Mouse (Mus musculus) embryonic facial prominence, embryonic 12.5 days (tissue): ENCODE results near the gene Slc4a1. TPM values are rescaled to one million over a fixed set of nuclear protein-coding genes. Genes with fewer than 3 reads are reported as not detected.

Experiments used
- ATAC-seq: fragments of 200-750 bp; cut with Nextera tagmentation; 2 replicates; pipeline ENCODE4 v1.8.0; 2017; ENCODE audit not compliant: insufficient number of reproducible peaks, insufficient read depth, low FRiP score, low TSS enrichment
- H3K27ac ChIP-seq: fragments of 300-500 bp; sonication (generic); 2 replicates; pipeline ENCODE4 v1.5.1; 2016; ENCODE audit warnings: mild to moderate bottlenecking
- H3K27me3 ChIP-seq: fragments of 300-500 bp; sonication (generic); 2 replicates; pipeline ENCODE4 v1.6.1; 2016; ENCODE audit warnings: mild to moderate bottlenecking, moderate library complexity
- H3K36me3 ChIP-seq: fragments of 300-500 bp; sonication (generic); 2 replicates; pipeline ENCODE4 v1.6.1; 2016; ENCODE audit warnings: mild to moderate bottlenecking
- H3K4me1 ChIP-seq: fragments of 300-500 bp; sonication (generic); 2 replicates; pipeline ENCODE4 v1.6.1; 2016
- H3K4me2 ChIP-seq: fragments of 300-500 bp; sonication (generic); replicated peaks from 2 replicates; pipeline ENCODE4 v1.6.1; 2016; ENCODE audit warnings: mild to moderate bottlenecking, moderate library complexity
- H3K4me3 ChIP-seq: fragments of 300-500 bp; sonication (generic); 2 replicates; pipeline ENCODE4 v1.5.1; 2016; ENCODE audit warnings: mild to moderate bottlenecking
- H3K9ac ChIP-seq: fragments of 300-500 bp; sonication (generic); 2 replicates; pipeline ENCODE4 v1.6.1; 2016; ENCODE audit warnings: mild to moderate bottlenecking, moderate library complexity
- H3K9me3 ChIP-seq: fragments of 300-500 bp; sonication (generic); 2 replicates; pipeline ENCODE4 v1.6.1; 2016; ENCODE audit warnings: mild to moderate bottlenecking, moderate library complexity
- WGBS: fragments of 180-500 bp; shearing (Covaris S2); methylation state at CpG from one replicate; pipeline ENCODE4 v1.1.7; 2016; 5-methylcytosine and 5-hydroxymethylcytosine counted together
- polyA plus RNA-seq: library from polyadenylated mRNA; unstranded; fragments of >200 nt; fragmentation: Nextera tagmentation; extraction: Ambion mirVana; gene quantifications from 2 replicates; pipeline ENCODE4 v1.2.1, GENCODE M21; 2016

Slc4a1 gene
- polyA plus RNA-seq, 1 experiment from 2014 or later: 24.5 TPM

DNA sequence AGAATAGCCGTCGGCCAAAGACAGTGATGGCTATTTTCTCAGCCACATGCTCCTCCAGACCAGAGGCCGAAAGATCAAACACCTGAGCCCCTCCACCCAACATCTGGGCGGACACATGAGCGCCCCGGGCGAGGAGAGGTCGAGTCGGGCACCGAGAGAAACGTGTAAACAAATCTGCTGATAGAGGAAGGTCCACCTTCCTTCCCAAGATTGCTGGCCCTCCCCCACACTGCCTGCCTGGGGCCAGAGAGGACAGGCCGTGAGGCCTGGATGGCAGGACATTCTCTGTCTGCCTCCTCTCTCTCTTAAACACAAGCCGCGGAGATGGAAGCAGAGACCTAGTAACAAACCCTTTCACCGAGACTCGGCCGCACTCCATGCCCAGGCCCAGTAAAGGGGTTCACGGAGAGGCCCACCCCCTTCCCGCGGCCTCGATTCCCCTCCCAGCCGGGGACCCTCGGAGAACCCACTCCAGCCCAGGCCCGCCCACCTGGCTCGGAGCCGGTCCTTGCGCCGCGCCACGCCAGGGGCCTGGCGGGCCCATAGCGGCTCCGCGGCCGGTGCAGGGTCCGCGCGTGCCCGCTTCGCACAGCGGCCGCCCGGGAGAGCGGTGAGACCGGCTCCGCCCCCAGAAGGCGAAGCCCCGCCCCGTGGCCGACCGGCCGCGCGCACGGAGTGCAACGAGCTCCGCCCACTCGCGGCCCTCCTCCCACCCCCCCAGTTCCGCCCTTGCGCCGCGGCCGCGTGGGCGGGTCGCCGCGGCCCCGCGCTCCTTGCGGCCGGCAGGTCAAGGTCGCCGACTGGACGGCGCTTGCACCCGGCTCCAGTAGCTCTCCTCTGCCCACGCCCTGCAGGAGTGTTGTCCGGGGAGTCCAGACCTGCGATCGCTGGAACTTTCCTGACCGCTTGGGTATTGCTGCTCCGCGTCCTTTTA, 41.2 kb upstream of the Slc4a1 start:
- Histone ChIP-seq H3K4me2 (peak overlapping the region; percentile 83), H3K9me3 (no peaks in the 10 kb centered on the region), H3K27ac (peak overlapping the region; percentile 87), H3K27me3 (peaks cover 5% of the 10 kb centered on the region), H3K4me3 (peak overlapping the region; percentile 80), H3K36me3 (peaks cover 28% of the 10 kb centered on the region), H3K9ac (peak overlapping the region; percentile 85), H3K4me1 (peaks cover 28% of the 10 kb centered on the region)
- WGBS: under 1% methylated on average over 79 of the region's 85 CpGs
- peak; percentile 43; the same call in 1 of the 2 replicates for ATAC-seq

- Histone ChIP-seq H3K4me1 (peaks cover 32% of the 10 kb centered on the region), H3K36me3 (peaks cover 30% of the 10 kb centered on the region), H3K9me3 (no peaks in the 10 kb centered on the region), H3K4me3 (peak overlapping the region; percentile 80), H3K9ac (peak overlapping the region; percentile 85), H3K4me2 (peak overlapping the region; percentile 83), H3K27ac (peak overlapping the region; percentile 87; the same call in 1 of the 2 replicates), H3K27me3 (peaks cover 13% of the 10 kb centered on the region)
- no peak for ATAC-seq
- WGBS: 11% methylated on average over 3 of the region's 3 CpGs
These were observed 40.4 kb upstream of the Slc4a1 start for GRCm38 (mm10) chr11:102406401-102406800.

DNA sequence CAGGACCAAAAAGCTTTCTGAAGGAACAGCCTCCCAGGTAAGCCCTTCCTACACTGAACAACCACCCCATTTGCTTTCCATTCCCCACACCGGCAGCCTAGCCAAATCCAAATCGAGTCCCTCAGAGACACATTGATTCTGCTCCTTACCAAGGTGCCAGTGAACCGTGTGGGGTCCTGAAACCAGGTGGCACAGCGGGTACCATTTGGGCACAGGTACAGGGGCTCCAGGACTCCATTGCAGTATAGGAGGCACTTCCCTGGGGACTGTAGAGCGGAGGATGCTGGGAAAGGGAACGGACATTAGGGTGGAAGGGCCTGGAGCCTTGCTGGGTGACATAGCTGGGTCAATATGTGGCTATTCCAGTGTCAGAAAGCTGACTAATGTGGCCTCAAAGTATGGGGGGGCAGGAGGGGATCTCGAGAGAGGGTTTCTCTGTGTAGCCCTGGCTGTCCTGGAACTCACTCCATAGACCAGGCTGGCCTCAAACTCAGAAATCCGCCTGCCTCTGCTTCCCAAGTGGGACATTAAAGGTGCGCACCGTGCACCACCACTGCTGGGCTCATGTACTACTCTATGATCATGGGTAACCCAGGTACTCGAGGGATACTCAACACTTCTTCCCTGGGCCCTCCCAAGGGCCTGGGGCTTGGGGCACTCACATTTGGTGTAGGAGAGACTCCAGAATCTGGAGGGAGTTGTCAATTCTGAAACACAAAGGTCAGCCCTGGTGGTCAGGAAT, 39.7 kb upstream of the Slc4a1 start:
- 84% methylated on average over 11 of the region's 11 CpGs for WGBS
- Histone ChIP-seq H3K9ac (peak overlapping the region; percentile 85), H3K4me2 (peak overlapping the region; percentile 83), H3K4me1 (peaks cover 32% of the 10 kb centered on the region), H3K4me3 (peak overlapping the region; percentile 80), H3K27me3 (peaks cover 19% of the 10 kb centered on the region), H3K27ac (no peak overlapping the region), H3K36me3 (peaks cover 30% of the 10 kb centered on the region), H3K9me3 (no peaks in the 10 kb centered on the region)
- ATAC-seq: no peak

DNA sequence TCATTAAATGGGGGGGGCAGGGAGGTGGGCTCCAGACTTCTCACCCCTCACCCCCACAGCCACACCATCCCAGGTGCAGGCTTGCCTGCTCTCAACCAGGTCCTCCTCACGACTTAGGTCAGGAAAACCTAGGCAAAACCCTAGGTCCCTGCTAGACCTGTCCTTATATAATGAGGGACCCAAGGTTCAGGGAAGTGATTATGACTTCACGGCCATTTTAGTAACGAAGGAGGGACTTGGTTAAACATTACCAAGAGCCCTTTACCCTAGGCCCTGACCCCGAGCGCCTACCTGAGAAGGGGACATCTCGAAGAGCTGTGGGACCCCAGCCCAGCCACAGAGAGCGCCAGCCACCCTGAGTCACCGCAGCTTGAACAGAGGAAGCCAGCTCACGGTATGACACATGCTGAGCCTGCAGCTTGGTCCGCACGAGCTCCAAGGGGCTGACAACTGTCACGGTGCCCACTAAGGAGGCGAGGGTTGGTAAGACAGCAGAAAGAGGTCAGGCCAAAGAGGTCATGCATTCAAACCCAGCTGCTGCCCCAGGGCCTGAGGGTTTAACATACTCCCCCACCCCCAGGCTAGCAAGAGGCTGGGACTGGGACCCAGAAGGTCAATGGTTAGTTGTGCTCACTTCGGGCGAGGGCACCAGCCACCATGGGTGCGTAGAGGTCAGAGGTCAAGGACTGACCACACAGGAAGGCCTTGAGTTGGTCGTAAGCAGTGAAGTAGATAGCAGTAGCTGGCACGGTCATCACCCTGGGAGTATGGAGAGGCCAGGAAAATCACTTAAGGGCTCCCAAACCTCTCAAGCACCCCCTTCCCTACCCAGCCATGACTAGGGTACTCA, 38.4 kb upstream of the Slc4a1 start:
- 77% methylated on average over 18 of the region's 18 CpGs for WGBS
- no peak overlapping the region for H3K4me3 ChIP-seq
- H3K27ac ChIP-seq: no peak overlapping the region
- H3K27me3 ChIP-seq: peaks cover 33% of the 10 kb centered on the region
- H3K4me1 ChIP-seq: peaks cover 44% of the 10 kb centered on the region
- 0 out of 2 replicates have a peak overlapping the region, but pooled peaks have one; percentile 0 for H3K9ac ChIP-seq
- no peak for ATAC-seq
- peaks cover 30% of the 10 kb centered on the region for H3K36me3 ChIP-seq
- no peaks in the 10 kb centered on the region for H3K9me3 ChIP-seq
- H3K4me2 ChIP-seq: no peak overlapping the region

- H3K4me1 ChIP-seq: peaks cover 40% of the 10 kb centered on the region
- H3K36me3 ChIP-seq: peaks cover 30% of the 10 kb centered on the region
- H3K27ac ChIP-seq: no peak overlapping the region
- no peak overlapping the region for H3K4me2 ChIP-seq
- no peaks in the 10 kb centered on the region for H3K9me3 ChIP-seq
- 94% methylated on average over 11 of the region's 11 CpGs for WGBS
- no peak overlapping the region for H3K4me3 ChIP-seq
- peaks cover 38% of the 10 kb centered on the region for H3K27me3 ChIP-seq
- no peak overlapping the region for H3K9ac ChIP-seq
- ATAC-seq: no peak
These were observed 37.7 kb upstream of the Slc4a1 start for GRCm38 (mm10) chr11:102403657-102404056.

GRCm38 (mm10) chr11:102401898-102402500, 36.0 kb upstream of the Slc4a1 start:
- no peak overlapping the region for H3K27ac ChIP-seq
- peaks cover 30% of the 10 kb centered on the region for H3K36me3 ChIP-seq
- H3K4me2 ChIP-seq: no peak overlapping the region
- 56% methylated on average over 12 of the region's 12 CpGs for WGBS
- H3K9ac ChIP-seq: no peak overlapping the region
- H3K4me3 ChIP-seq: no peak overlapping the region
- peaks cover 40% of the 10 kb centered on the region for H3K4me1 ChIP-seq
- no peaks in the 10 kb centered on the region for H3K9me3 ChIP-seq
- peaks cover 54% of the 10 kb centered on the region for H3K27me3 ChIP-seq
- ATAC-seq: no peak

DNA sequence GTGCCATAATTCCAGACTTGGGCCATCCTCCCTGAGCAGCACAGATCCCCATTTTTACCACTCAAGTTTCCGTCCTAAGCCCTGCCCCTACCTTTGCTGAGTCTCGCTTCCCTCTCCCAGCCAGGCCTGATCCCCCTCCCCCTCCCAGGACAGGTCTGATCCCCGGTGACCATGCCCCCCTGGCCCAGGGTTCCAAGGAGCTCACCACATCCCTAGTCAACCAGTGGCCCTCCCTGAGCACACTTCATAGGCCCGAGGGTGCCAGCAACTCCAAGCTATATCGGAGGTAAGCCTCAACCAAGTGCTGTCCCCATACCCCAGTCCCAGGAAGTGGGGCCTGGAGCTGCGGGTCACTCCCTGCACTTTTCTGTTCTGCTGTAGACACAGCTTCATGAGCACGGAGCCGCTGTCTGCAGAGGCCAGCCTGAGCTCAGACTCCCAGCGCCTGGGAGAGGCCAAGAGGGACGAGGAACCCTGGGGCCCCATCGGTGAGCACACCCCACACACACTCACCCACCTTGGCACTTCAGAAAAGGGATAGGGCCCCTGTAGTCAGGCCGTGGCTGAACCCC, 34.6 kb upstream of the Slc4a1 start:
- peaks cover 63% of the 10 kb centered on the region for H3K27me3 ChIP-seq
- peaks cover 30% of the 10 kb centered on the region for H3K36me3 ChIP-seq
- no peak overlapping the region for H3K4me2 ChIP-seq
- H3K4me3 ChIP-seq: no peak overlapping the region
- 21% methylated on average over 12 of the region's 12 CpGs for WGBS
- H3K9ac ChIP-seq: no peak overlapping the region
- H3K9me3 ChIP-seq: no peaks in the 10 kb centered on the region
- no peak for ATAC-seq
- peaks cover 29% of the 10 kb centered on the region for H3K4me1 ChIP-seq
- H3K27ac ChIP-seq: no peak overlapping the region

DNA sequence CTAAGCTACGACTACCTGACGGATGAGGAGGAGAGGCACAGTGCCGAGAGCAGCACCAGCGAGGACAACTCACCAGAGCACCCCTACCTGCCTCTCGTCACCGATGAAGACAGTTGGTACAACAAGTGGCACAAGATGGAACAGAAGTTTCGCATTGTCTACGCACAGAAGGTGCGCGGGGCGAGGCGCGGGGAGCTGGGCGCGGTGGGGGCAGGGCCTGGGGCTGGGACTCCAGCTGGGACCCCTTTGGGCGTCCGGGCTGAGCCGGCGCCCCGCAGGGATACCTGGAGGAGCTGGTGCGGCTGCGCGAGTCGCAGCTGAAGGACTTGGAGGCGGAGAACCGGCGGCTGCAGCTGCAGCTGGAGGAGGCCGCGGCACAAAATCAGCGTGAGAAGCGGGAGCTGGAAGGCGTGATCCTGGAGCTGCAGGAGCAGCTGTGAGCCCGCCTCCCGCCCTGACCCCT, 33.6 kb upstream of the Slc4a1 start:
- peaks cover 24% of the 10 kb centered on the region; the same call in 1 of the 2 replicates for H3K4me1 ChIP-seq
- H3K4me2 ChIP-seq: peak overlapping the region; percentile 58
- peak overlapping the region; percentile 37 for H3K9ac ChIP-seq
- H3K9me3 ChIP-seq: no peaks in the 10 kb centered on the region
- no peak for ATAC-seq
- 1% methylated on average over 34 of the region's 34 CpGs for WGBS
- no peak overlapping the region for H3K27ac ChIP-seq
- H3K4me3 ChIP-seq: peak overlapping the region; percentile 32
- peaks cover 69% of the 10 kb centered on the region for H3K27me3 ChIP-seq
- peaks cover 26% of the 10 kb centered on the region for H3K36me3 ChIP-seq

- peaks cover 73% of the 10 kb centered on the region for H3K27me3 ChIP-seq
- H3K9ac ChIP-seq: no peak overlapping the region
- 16% methylated on average over 15 of the region's 15 CpGs for WGBS
- no peak for ATAC-seq
- H3K4me3 ChIP-seq: 0 out of 2 replicates have a peak overlapping the region, but pooled peaks have one; percentile 32
- H3K4me1 ChIP-seq: peaks cover 28% of the 10 kb centered on the region; the same call in 1 of the 2 replicates
- H3K36me3 ChIP-seq: peaks cover 21% of the 10 kb centered on the region
- no peak overlapping the region for H3K27ac ChIP-seq
- peak overlapping the region; percentile 58 for H3K4me2 ChIP-seq
- no peaks in the 10 kb centered on the region for H3K9me3 ChIP-seq
These were observed 33.1 kb upstream of the Slc4a1 start for GRCm38 (mm10) chr11:102399107-102399506.

- Histone ChIP-seq H3K36me3 (peaks cover 12% of the 10 kb centered on the region), H3K4me1 (peaks cover 36% of the 10 kb centered on the region), H3K4me3 (no peak overlapping the region), H3K9ac (no peak overlapping the region), H3K4me2 (no peak overlapping the region), H3K27me3 (peaks cover 76% of the 10 kb centered on the region), H3K9me3 (no peaks in the 10 kb centered on the region), H3K27ac (no peak overlapping the region)
- 75% methylated on average over 20 of the region's 20 CpGs for WGBS
- no peak for ATAC-seq
These were observed 32.2 kb upstream of the Slc4a1 start for GRCm38 (mm10) chr11:102398007-102398825.
